Mouse (Mus musculus) embryonic facial prominence, embryonic 11.5 days (tissue): ENCODE results near the gene Iqschfp. TPM values are rescaled to one million over a fixed set of nuclear protein-coding genes. Genes with fewer than 3 reads are reported as not detected.

ENCODE experiments used
- ATAC-seq: fragments of 200-750 bp; cut with Nextera tagmentation; replicated peaks from 2 replicates; pipeline ENCODE4 v1.8.0; 2017; ENCODE audit warnings: low read depth; ENCODE audit not compliant: insufficient number of reproducible peaks, low FRiP score, low TSS enrichment
- DNase-seq: peaks from one replicate; pipeline ENCODE4 v3.0.0-alpha.2; 2015; ENCODE audit warnings: low spot score
- H3K27ac ChIP-seq: fragments of 300-500 bp; sonication (generic); replicated peaks from 2 replicates; pipeline ENCODE4 v1.5.1; 2014; ENCODE audit warnings: mild to moderate bottlenecking, low read depth, low read length, control low read depth
- H3K27me3 ChIP-seq: fragments of 300-500 bp; sonication (generic); 2 replicates; pipeline ENCODE4 v1.6.1; 2014; ENCODE audit warnings: mild to moderate bottlenecking, low read length, moderate library complexity, mixed read lengths; ENCODE audit not compliant: control insufficient read depth, insufficient read depth
- H3K36me3 ChIP-seq: fragments of 300-500 bp; sonication (generic); replicated peaks from 2 replicates; pipeline ENCODE4 v1.6.1; 2014; ENCODE audit warnings: low read depth, mild to moderate bottlenecking, low read length, moderate library complexity, mixed read lengths; ENCODE audit not compliant: control insufficient read depth, insufficient read depth
- H3K4me1 ChIP-seq: fragments of 300-500 bp; sonication (generic); 2 replicates; pipeline ENCODE4 v1.6.1; 2014; ENCODE audit warnings: low read length, mixed read lengths; ENCODE audit not compliant: control insufficient read depth, insufficient read depth
- H3K4me2 ChIP-seq: fragments of 300-500 bp; sonication (generic); 2 replicates; pipeline ENCODE4 v1.6.1; 2014; ENCODE audit warnings: low read depth, mild to moderate bottlenecking, control low read depth, low read length, moderate library complexity
- H3K4me3 ChIP-seq: fragments of 300-500 bp; sonication (generic); 2 replicates; pipeline ENCODE4 v1.5.1; 2014; ENCODE audit warnings: low read depth, low read length, control low read depth
- H3K9ac ChIP-seq: fragments of 300-500 bp; sonication (generic); replicated peaks from 2 replicates; pipeline ENCODE4 v1.6.1; 2014; ENCODE audit warnings: mild to moderate bottlenecking, control low read depth, low read length
- H3K9me3 ChIP-seq: fragments of 300-500 bp; sonication (generic); replicated peaks from 2 replicates; pipeline ENCODE4 v1.6.1; 2016; ENCODE audit warnings: mild to moderate bottlenecking, low read length, inconsistent platforms, mixed read lengths; ENCODE audit not compliant: control insufficient read depth
- WGBS: fragments of 180-500 bp; shearing (Covaris S2); extraction: QIAGEN DNeasy Blood & Tissue Kit; methylation state at CpG from one replicate; pipeline ENCODE4 v1.1.7; 2014; 5-methylcytosine and 5-hydroxymethylcytosine counted together
- polyA plus RNA-seq: library from polyadenylated mRNA; unstranded; fragments of >200 nt; fragmentation: Nextera tagmentation; extraction: Ambion mirVana; gene quantifications from 2 replicates; pipeline ENCODE4 v1.2.1, GENCODE M21; 2014

Iqschfp gene
- polyA plus RNA-seq, 1 experiment from 2014 or later = 0.87 TPM

DNA sequence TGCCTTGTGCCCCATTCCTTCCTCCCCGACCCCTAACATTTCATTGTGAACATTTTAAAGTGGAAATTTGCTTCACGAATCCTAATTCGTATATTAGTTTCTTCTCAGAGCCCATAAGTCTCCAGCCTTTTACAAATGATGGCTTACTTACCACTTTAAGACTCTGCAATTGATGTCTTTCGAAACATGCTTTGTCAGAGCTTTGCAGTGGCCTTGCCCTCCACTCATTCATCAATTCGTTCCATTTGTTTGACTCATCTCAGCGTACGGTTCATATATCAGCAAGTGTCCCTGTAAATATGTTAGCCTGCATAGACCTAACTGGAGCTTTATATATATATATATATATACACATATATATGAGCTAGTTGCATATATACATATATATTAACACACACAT, 675.5 kb downstream of the Iqschfp start:
- Histone ChIP-seq H3K4me1 (no peaks in the 10 kb centered on the region), H3K36me3 (no peaks in the 10 kb centered on the region), H3K27ac (no peak overlapping the region), H3K4me3 (no peak overlapping the region), H3K4me2 (no peak overlapping the region), H3K27me3 (no peaks in the 10 kb centered on the region), H3K9me3 (no peaks in the 10 kb centered on the region), H3K9ac (no peak overlapping the region)
- no peak for DNase-seq
- no peak for ATAC-seq
- 80% methylated on average over 7 of the region's 7 CpGs for WGBS

DNA sequence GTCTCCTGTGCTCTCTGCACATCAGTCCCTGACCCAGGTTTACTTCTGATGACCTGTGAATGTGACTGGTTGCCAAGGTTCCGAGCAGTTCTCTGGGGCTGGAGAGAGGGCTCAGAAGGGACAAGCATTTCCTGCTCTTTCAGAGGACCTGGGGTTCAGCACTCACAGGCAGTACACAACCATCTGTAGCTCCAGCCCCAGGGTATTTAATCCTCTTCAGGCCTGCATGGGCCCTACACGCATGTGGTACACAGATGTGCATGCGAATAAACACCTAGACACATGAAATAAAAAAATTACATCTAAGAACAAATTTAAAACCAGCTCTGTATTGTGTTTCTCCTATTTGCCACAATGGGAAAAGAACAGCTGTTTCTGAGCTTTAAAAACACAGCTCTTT, 676.1 kb downstream of the Iqschfp start:
- Histone ChIP-seq H3K4me3 (no peak overlapping the region), H3K4me2 (no peak overlapping the region), H3K4me1 (no peaks in the 10 kb centered on the region), H3K27ac (no peak overlapping the region), H3K9ac (no peak overlapping the region), H3K9me3 (no peaks in the 10 kb centered on the region), H3K27me3 (no peaks in the 10 kb centered on the region), H3K36me3 (no peaks in the 10 kb centered on the region)
- DNase-seq (peak; percentile 61), ATAC-seq (no peak)
- WGBS = 54% methylated on average over 3 of the region's 3 CpGs

DNA sequence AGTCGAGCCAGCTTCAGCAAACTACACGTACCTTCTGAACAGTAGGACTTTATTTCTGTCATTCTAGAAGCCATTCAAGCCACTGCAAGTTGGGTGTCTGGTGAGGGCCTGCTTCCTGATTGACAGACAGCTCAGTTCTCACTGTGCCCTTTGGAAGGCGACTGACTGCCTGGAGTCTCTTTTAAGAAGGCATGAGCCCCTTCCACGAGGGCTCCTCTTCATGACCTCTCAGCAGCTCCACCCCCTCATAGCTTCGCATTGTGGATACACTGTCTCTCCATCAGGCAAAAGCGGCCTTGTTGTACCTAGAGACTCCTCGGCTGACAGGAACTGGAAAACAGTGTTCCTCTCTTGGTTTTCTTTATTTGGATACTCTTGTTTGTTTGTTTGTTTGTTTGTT, 676.7 kb downstream of the Iqschfp start:
- no peaks in the 10 kb centered on the region for H3K4me1 ChIP-seq
- H3K9me3 ChIP-seq = no peaks in the 10 kb centered on the region
- no peaks in the 10 kb centered on the region for H3K27me3 ChIP-seq
- WGBS = 29% methylated on average over 7 of the region's 7 CpGs
- no peak for ATAC-seq
- H3K9ac ChIP-seq = no peak overlapping the region
- H3K27ac ChIP-seq = peak overlapping the region; percentile 16; the same call in 1 of the 2 replicates
- H3K4me2 ChIP-seq = no peak overlapping the region
- H3K4me3 ChIP-seq = no peak overlapping the region
- H3K36me3 ChIP-seq = no peaks in the 10 kb centered on the region
- no peak for DNase-seq

DNA sequence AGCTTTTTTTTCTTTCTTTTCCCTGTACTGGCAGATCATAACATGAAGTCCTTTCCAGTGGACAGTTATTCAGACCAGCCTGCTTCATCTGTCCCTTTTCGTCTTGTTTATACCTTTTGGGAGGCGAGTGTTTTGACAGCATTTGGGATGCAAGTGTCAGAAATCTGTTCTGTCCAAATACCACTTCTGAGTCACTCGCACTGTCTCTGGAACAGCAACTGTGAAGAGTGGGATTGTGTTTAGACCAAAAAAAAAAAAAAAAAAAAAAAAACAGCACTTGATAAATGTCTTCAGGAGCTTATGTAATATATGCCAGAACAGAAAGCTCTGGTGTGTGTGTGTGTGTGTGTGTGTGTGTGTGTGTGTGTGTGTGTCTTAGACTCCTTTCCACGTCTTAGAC, 678.3 kb downstream of the Iqschfp start:
- H3K27me3 ChIP-seq = no peaks in the 10 kb centered on the region
- H3K4me3 ChIP-seq = no peak overlapping the region
- H3K4me1 ChIP-seq = no peaks in the 10 kb centered on the region
- ATAC-seq = no peak
- no peak for DNase-seq
- H3K4me2 ChIP-seq = no peak overlapping the region
- H3K9me3 ChIP-seq = no peaks in the 10 kb centered on the region
- no peak overlapping the region for H3K9ac ChIP-seq
- H3K27ac ChIP-seq = no peak overlapping the region
- no peaks in the 10 kb centered on the region for H3K36me3 ChIP-seq
- WGBS = 81% methylated on average over 4 of the region's 4 CpGs

DNA sequence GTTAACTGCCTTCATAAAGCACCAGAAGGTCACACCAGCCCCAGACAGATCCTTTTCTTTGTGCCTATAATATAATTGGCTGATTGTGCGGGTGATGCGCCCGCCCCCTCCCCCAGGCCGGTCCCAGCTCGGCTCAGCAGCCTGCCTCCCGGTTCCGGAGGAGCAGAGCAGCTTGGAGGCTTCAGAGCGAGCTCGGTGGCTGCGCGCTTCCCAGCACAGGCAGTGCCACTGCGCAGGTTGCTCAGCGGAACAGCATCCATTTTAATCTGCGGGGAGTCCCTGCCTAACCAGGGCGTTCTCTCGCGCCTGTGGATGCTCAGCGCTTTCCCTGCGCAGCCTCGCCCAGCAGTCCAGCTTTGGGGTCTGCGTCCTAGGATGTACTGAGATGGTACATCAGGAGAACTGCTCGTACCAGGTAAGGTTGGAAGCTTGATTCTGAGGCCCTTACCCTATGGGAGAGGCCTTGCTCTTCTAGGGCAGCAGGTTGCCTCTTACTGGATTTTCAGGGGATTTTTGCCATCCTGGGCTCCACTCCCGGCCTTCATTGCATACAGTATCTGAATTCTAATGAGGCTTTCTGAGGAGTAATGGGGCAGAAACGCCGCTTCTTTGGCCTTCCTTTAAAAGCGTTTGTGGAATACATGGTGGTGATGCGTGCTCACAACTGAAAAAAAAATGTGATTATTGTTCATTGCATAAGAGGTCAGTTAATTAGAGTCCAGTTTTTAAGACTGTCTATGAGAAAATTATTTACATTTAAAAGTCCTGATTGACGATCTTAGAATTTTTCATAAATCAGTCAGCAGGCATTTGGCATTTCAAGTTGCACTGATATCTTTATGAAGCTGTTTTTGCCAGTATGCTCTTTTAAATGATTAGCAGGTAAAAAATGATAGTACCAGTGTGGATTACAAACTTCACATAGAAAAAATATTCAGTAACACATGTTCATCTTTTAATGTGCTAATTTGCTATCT, 680.5 kb downstream of the Iqschfp start:
- Histone ChIP-seq H3K27ac (peak overlapping the region; percentile 37), H3K4me1 (no peaks in the 10 kb centered on the region; the same call in 1 of the 2 replicates), H3K36me3 (no peaks in the 10 kb centered on the region), H3K9me3 (no peaks in the 10 kb centered on the region), H3K27me3 (no peaks in the 10 kb centered on the region), H3K4me3 (peak overlapping the region; percentile 23), H3K4me2 (peak overlapping the region; percentile 61), H3K9ac (peak overlapping the region; percentile 53)
- peak; percentile 68 for DNase-seq
- peak; percentile 89 for ATAC-seq
- WGBS = 11% methylated on average over 28 of the region's 28 CpGs

DNA sequence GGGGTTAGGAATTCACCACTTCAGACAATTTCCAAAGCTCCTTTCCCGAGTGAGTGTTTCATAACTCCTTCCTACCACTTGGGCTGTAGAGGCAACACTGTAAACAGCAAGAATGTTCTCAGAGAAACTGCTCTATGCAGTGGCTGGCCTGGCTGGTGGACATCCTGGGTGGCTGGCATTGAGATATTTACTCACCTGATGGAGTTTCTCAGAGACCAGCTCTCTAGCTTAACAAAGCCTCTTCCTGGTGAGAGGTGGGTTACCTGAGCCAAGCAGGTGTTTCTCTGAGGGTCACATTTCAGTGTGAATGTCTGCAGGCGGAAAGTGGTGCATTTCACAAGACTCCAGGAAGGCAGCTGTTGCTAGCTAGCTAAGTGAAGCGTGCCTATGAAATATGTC, 681.2 kb downstream of the Iqschfp start:
- no peaks in the 10 kb centered on the region for H3K9me3 ChIP-seq
- H3K4me3 ChIP-seq = no peak overlapping the region
- 62% methylated on average over 3 of the region's 3 CpGs for WGBS
- H3K9ac ChIP-seq = no peak overlapping the region
- H3K4me2 ChIP-seq = peak overlapping the region; percentile 5; the same call in 1 of the 2 replicates
- H3K4me1 ChIP-seq = no peaks in the 10 kb centered on the region; the same call in 1 of the 2 replicates
- H3K27ac ChIP-seq = no peak overlapping the region
- ATAC-seq (no peak), DNase-seq (no peak)
- no peaks in the 10 kb centered on the region for H3K36me3 ChIP-seq
- H3K27me3 ChIP-seq = no peaks in the 10 kb centered on the region

DNA sequence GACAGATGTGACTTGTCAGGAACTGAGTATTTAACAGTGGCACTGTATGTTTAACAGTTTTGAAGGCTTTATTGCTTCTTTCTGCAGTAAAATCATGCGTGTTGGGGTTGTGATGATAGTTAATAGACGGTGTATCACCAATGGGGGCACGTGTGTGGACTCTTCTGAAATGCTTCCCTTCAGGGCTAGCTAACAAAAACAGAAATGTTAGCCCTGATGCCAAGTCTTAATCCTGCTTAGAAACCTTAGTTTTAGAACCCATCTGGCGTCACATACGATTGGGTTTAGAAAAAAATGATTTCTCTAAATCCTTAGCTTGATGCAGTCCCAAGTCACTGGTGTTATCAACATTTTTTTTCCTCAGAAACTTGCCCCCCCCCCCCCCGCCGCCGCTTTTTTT, 682.1 kb downstream of the Iqschfp start:
- DNase-seq = no peak

DNA sequence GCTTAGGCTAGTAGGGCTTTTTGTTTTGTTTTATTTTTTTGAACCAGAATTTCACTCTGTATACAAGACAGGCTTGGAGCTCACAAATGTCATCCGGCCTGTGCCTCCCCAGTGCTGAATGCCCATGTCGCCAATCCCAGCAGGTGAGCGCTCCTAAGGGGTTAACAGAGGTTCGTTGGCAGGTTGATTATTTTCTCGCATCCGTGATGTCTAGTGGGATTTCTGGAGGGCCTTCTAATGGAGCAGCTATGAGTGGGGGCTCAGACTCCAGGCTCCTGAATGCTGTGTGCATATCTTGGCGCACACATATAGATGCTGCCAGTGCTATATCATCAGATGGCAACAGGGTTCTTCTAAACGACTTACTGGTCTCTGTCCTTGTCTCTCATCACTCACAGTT, 682.5 kb downstream of the Iqschfp start:
- Histone ChIP-seq H3K9me3 (no peaks in the 10 kb centered on the region), H3K4me2 (no peak overlapping the region), H3K27me3 (no peaks in the 10 kb centered on the region), H3K9ac (no peak overlapping the region), H3K27ac (no peak overlapping the region), H3K4me1 (no peaks in the 10 kb centered on the region; the same call in 1 of the 2 replicates), H3K4me3 (no peak overlapping the region), H3K36me3 (no peaks in the 10 kb centered on the region)
- 65% methylated on average over 8 of the region's 8 CpGs for WGBS
- no peak for DNase-seq
- no peak for ATAC-seq

More for the DNA sequence above, 682.1 kb downstream of the Iqschfp start:
- ATAC-seq = no peak
- H3K4me2 ChIP-seq = no peak overlapping the region
- H3K9ac ChIP-seq = no peak overlapping the region
- H3K9me3 ChIP-seq = no peaks in the 10 kb centered on the region
- WGBS = 61% methylated on average over 7 of the region's 8 CpGs
- H3K4me1 ChIP-seq = no peaks in the 10 kb centered on the region; the same call in 1 of the 2 replicates
- H3K27ac ChIP-seq = no peak overlapping the region
- H3K27me3 ChIP-seq = no peaks in the 10 kb centered on the region
- H3K36me3 ChIP-seq = no peaks in the 10 kb centered on the region
- no peak overlapping the region for H3K4me3 ChIP-seq
